Mouse (Mus musculus) heart, embryonic 13.5 days (tissue): Measurements from ENCODE around the gene Usmg5. TPM values are rescaled to one million over a fixed set of nuclear protein-coding genes. Genes with fewer than 3 reads are reported as not detected.

Experiments used
- ATAC-seq: fragments of 200-750 bp; cut with Nextera tagmentation; 2 replicates; pipeline ENCODE4 v1.8.0; 2017; ENCODE audit warnings: moderate TSS enrichment; ENCODE audit not compliant: insufficient number of reproducible peaks, low FRiP score, low TSS enrichment; ENCODE audit errors: extremely low read depth
- H3K27ac ChIP-seq: fragments of 300-500 bp; sonication (generic); replicated peaks from 2 replicates; pipeline ENCODE4 v1.5.1; 2015; ENCODE audit warnings: moderate library complexity, mild to moderate bottlenecking, inconsistent platforms
- H3K27me3 ChIP-seq: fragments of 300-500 bp; sonication (generic); replicated peaks from 2 replicates; pipeline ENCODE4 v1.6.1; 2015; ENCODE audit warnings: mild to moderate bottlenecking, inconsistent platforms
- H3K36me3 ChIP-seq: fragments of 300-500 bp; sonication (generic); 2 replicates; pipeline ENCODE4 v1.6.1; 2015; ENCODE audit warnings: mild to moderate bottlenecking, inconsistent platforms
- H3K4me1 ChIP-seq: fragments of 300-500 bp; sonication (generic); 2 replicates; pipeline ENCODE4 v1.6.1; 2015; ENCODE audit warnings: inconsistent platforms
- H3K4me2 ChIP-seq: fragments of 300-500 bp; sonication (generic); 2 replicates; pipeline ENCODE4 v1.6.1; 2015; ENCODE audit warnings: inconsistent platforms, mild to moderate bottlenecking, moderate library complexity
- H3K4me3 ChIP-seq: fragments of 300-500 bp; sonication (generic); 2 replicates; pipeline ENCODE4 v1.5.1; 2015; ENCODE audit warnings: moderate library complexity, mild to moderate bottlenecking, inconsistent platforms
- H3K9ac ChIP-seq: fragments of 300-500 bp; sonication (generic); 2 replicates; pipeline ENCODE4 v1.6.1; 2015; ENCODE audit warnings: inconsistent platforms, mild to moderate bottlenecking, moderate library complexity
- H3K9me3 ChIP-seq: fragments of 300-500 bp; sonication (generic); 2 replicates; pipeline ENCODE4 v1.6.1; 2016; ENCODE audit warnings: inconsistent platforms
- WGBS: fragments of 180-500 bp; shearing (Covaris S2); methylation state at CpG from one replicate; pipeline ENCODE4 v1.1.7; 2015; ENCODE audit warnings: mixed read lengths; 5-methylcytosine and 5-hydroxymethylcytosine counted together
- polyA plus RNA-seq: library from polyadenylated mRNA; unstranded; fragments of >200 nt; fragmentation: Nextera tagmentation; extraction: Ambion mirVana; gene quantifications from 2 replicates; pipeline ENCODE4 v1.2.1, GENCODE M21; 2015

Usmg5 gene
- polyA plus RNA-seq, 1 experiment from 2014 or later = 2,381 TPM

DNA sequence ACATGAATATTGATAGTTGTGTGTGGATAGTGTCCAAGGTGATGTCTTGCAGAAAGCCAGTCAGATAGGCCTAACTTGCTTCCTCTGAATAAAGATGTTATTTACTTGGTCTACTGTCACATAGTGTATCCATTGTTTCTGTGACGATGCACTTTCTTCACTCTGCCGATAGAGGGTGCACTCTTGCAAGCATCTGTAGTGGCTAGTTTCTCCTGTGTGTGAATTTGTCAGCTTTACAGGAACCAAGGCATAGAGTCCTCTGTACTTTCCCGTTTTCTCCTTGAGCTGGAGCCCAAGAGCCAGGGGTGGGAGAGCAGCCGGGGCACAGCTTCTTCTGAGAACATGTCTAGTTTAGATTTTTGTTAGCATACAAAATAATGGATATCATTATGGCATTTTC is 30.6 kb upstream of the Usmg5 start:
- no peak overlapping the region for H3K9ac ChIP-seq
- H3K36me3 ChIP-seq = peaks cover 81% of the 10 kb centered on the region
- no peak overlapping the region for H3K4me3 ChIP-seq
- no peaks in the 10 kb centered on the region for H3K27me3 ChIP-seq
- no peak overlapping the region for H3K27ac ChIP-seq
- 47% methylated on average over 4 of the region's 4 CpGs for WGBS
- ATAC-seq = no peak
- H3K9me3 ChIP-seq = no peaks in the 10 kb centered on the region
- H3K4me1 ChIP-seq = peaks cover 18% of the 10 kb centered on the region
- H3K4me2 ChIP-seq = no peak overlapping the region

GRCm38 (mm10) chr19:47118634-47119033 is 28.2 kb upstream of the Usmg5 start:
- H3K4me2 ChIP-seq = no peak overlapping the region
- H3K36me3 ChIP-seq = peaks cover 86% of the 10 kb centered on the region

GRCm38 (mm10) chr19:47104641-47105271 is 14.3 kb upstream of the Usmg5 start:
- 80% methylated on average over 9 of the region's 9 CpGs for WGBS
- Histone ChIP-seq H3K9ac (no peak overlapping the region), H3K36me3 (peaks cover 100% of the 10 kb centered on the region), H3K4me1 (no peaks in the 10 kb centered on the region), H3K27me3 (no peaks in the 10 kb centered on the region), H3K9me3 (no peaks in the 10 kb centered on the region), H3K4me3 (no peak overlapping the region), H3K4me2 (no peak overlapping the region), H3K27ac (no peak overlapping the region)
- ATAC-seq = no peak

More at GRCm38 (mm10) chr19:47118634-47119033, 28.2 kb upstream of the Usmg5 start:
- Histone ChIP-seq H3K27me3 (no peaks in the 10 kb centered on the region), H3K9ac (no peak overlapping the region), H3K4me1 (peaks cover 12% of the 10 kb centered on the region; the same call in 1 of the 2 replicates), H3K4me3 (no peak overlapping the region), H3K27ac (no peak overlapping the region), H3K9me3 (no peaks in the 10 kb centered on the region)
- no peak for ATAC-seq
- WGBS = 77% methylated on average over 2 of the region's 2 CpGs

- H3K9me3 ChIP-seq = no peaks in the 10 kb centered on the region
- no peak overlapping the region for H3K27ac ChIP-seq
- no peak overlapping the region for H3K9ac ChIP-seq
- H3K4me2 ChIP-seq = no peak overlapping the region
- H3K4me3 ChIP-seq = no peak overlapping the region
- WGBS = 72% methylated on average over 5 of the region's 5 CpGs
- ATAC-seq = no peak
- no peaks in the 10 kb centered on the region for H3K27me3 ChIP-seq
- no peaks in the 10 kb centered on the region for H3K4me1 ChIP-seq
- peaks cover 100% of the 10 kb centered on the region for H3K36me3 ChIP-seq
Measured at GRCm38 (mm10) chr19:47101080-47101479, 10.6 kb upstream of the Usmg5 start.

- H3K9me3 ChIP-seq = no peaks in the 10 kb centered on the region
- H3K27me3 ChIP-seq = no peaks in the 10 kb centered on the region
- H3K4me2 ChIP-seq = peak overlapping the region; percentile 69
- peak overlapping the region; percentile 90 for H3K4me3 ChIP-seq
- no peak for ATAC-seq
- peak overlapping the region; percentile 94 for H3K27ac ChIP-seq
- peaks cover 58% of the 10 kb centered on the region for H3K36me3 ChIP-seq
- H3K4me1 ChIP-seq = peaks cover 30% of the 10 kb centered on the region
- WGBS = 1% methylated on average over 36 of the region's 36 CpGs
- H3K9ac ChIP-seq = peak overlapping the region; percentile 99
Measured at GRCm38 (mm10) chr19:47089718-47090525, 525 bp downstream of the Usmg5 start.

DNA sequence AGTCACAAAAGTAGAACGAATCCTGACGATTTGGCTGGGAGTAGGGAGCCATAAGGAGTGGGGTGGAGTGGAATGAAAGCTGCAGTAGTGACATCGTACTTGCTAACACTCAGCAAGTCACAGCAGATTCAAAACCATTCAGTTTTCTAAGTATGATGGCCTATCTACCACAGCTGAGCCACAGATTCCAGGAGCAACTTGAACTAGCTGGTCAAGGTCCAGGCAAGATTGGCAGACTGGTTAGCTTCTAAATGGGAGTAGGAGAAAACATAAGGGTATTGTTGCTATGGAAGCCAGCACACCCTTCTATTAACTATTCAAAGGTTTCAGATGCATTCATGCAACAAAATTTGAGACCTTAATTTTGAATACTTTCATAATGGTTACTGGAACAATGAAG is 2.2 kb downstream of the Usmg5 start:
- Histone ChIP-seq H3K4me3 (peak overlapping the region; percentile 90; the same call in 1 of the 2 replicates), H3K36me3 (peaks cover 58% of the 10 kb centered on the region), H3K4me2 (peak overlapping the region; percentile 69), H3K27me3 (no peaks in the 10 kb centered on the region), H3K4me1 (peaks cover 30% of the 10 kb centered on the region), H3K9ac (peak overlapping the region; percentile 99), H3K9me3 (no peaks in the 10 kb centered on the region), H3K27ac (no peak overlapping the region)
- no peak for ATAC-seq
- 66% methylated on average over 3 of the region's 3 CpGs for WGBS

- Histone ChIP-seq H3K9me3 (no peaks in the 10 kb centered on the region), H3K4me3 (peak overlapping the region; percentile 96), H3K9ac (peak overlapping the region; percentile 97), H3K27me3 (no peaks in the 10 kb centered on the region), H3K36me3 (peaks cover 30% of the 10 kb centered on the region), H3K27ac (peak overlapping the region; percentile 90), H3K4me2 (peak overlapping the region; percentile 88), H3K4me1 (peaks cover 17% of the 10 kb centered on the region)
- peak; percentile 90 for ATAC-seq
- WGBS = under 1% methylated on average over 72 of the region's 72 CpGs
Measured at GRCm38 (mm10) chr19:47067924-47068611, 22.4 kb downstream of the Usmg5 start.

DNA sequence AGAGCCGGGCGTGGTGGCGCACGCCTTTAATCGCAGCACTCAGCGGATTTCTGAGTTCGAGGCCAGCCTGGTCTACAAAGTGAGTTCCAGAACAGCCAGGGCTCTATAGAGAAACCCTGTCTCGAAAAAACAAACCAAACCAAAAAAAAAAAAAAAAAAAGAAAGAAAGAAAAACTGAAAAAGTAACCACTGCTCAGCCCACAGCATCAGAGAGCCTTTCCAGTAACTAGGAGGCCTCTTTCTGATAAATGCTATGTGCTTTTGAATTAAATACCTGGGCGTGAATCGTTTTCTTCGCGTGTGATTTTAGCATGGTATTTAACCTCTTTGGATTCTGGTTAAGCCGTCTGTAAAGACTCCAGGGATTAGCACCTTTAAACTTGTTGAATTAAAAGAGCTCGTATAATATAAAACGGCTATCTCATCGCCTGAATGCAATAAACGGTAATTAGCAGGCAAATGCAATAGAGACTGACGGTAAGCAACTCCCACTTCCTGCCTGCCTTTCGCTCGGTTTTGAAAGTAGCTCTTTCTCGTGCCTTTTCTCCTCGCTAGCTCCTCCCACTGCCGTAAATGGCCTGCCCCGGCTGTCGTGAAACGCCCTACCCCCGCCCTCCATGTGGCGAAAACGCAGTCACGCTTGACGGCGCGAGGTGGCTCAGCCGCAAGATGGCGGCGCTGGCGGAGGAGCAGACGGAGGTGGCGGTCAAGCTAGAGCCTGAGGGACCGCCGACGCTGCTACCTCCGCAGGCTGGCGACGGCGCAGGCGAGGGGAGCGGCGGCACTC is 23.2 kb downstream of the Usmg5 start, which contains the start of gene Taf5:
Gene Taf5, plus strand, starts transcription at position 651 of the 787 bp plus-strand sequence.
- 10% methylated on average over 49 of the region's 49 CpGs for WGBS
- Histone ChIP-seq H3K36me3 (peaks cover 22% of the 10 kb centered on the region), H3K4me1 (peaks cover 17% of the 10 kb centered on the region), H3K27ac (peak within 1 kb of the TSS; percentile 90), H3K9ac (peak within 1 kb of the TSS; percentile 97), H3K27me3 (no peaks in the 10 kb centered on the region), H3K4me3 (peak within 1 kb of the TSS; percentile 96), H3K4me2 (peak within 1 kb of the TSS; percentile 88), H3K9me3 (no peaks in the 10 kb centered on the region)
- ATAC-seq = peak; percentile 69; the same call in 1 of the 2 replicates

DNA sequence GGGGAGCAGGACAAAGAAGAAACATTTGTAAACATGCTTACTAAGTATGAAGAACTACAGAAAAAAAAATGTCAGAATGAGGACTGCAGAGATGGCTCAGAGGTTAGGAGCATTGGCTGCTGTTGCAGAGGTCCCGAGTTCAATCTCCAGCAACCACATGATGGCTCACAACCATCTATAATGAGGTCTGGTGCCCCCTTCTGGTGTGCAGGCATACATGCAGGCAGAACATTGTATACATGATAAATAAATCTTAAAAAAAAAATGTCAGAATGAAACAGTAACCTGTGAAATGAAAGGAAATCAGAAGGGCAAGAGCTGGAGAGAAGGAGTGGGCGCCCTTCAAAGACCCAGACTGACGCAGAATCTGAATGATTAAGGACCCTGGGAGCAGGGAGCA is 24.6 kb downstream of the Usmg5 start:
- WGBS = 81% methylated on average over 3 of the region's 3 CpGs
- no peak overlapping the region for H3K27ac ChIP-seq
- no peaks in the 10 kb centered on the region for H3K9me3 ChIP-seq
- no peak overlapping the region for H3K4me2 ChIP-seq
- no peak overlapping the region for H3K9ac ChIP-seq
- H3K27me3 ChIP-seq = no peaks in the 10 kb centered on the region
- H3K4me1 ChIP-seq = peaks cover 17% of the 10 kb centered on the region
- ATAC-seq = no peak
- H3K36me3 ChIP-seq = peaks cover 7% of the 10 kb centered on the region
- no peak overlapping the region for H3K4me3 ChIP-seq

DNA sequence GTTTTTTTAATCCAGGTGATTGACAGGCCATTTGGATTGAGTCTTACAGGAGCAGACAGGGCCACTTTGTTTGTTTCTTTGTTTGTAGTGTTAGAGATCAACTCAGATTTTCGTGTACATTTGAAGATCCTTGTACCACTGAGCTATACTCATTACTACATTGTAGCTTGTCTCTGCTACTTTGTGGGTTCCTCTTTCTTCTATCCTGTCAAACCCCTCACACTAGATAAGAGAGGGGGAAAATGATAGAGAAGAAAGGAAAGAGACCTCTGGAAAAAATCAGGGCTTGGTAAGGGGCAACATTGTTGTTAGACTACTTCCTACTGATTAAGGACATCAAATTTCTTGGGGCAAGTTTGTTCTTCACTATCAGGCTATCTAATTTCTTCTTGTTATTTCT is 32.8 kb downstream of the Usmg5 start:
- Histone ChIP-seq H3K27ac (no peak overlapping the region), H3K4me2 (no peak overlapping the region), H3K4me3 (no peak overlapping the region), H3K4me1 (no peaks in the 10 kb centered on the region), H3K36me3 (no peaks in the 10 kb centered on the region), H3K27me3 (no peaks in the 10 kb centered on the region), H3K9me3 (no peaks in the 10 kb centered on the region), H3K9ac (no peak overlapping the region)
- ATAC-seq = no peak
- 67% methylated on average over 1 of the region's 1 CpGs for WGBS

DNA sequence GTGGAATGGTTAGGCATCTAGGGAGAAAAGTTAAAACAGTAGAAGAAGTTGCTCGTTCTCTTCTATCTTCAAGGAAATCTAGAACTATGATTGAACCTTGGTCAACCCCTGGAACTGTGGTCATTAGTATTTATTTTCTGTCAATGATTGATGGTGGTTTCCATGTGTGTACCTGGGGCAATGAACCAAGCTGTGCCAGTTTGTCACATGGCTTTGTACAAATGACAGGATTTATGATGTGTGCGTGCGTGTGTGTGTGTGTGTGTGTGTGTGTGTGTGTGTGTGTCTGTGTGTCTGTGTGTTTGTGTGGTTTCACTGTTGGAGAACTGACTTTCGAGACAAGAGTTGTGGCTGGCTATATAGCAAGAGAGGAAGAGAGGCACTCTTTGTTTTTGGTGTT is 37.0 kb downstream of the Usmg5 start:
- 78% methylated on average over 4 of the region's 4 CpGs for WGBS

More for the DNA sequence above, 37.0 kb downstream of the Usmg5 start:
- H3K4me2 ChIP-seq = no peak overlapping the region
- no peaks in the 10 kb centered on the region for H3K27me3 ChIP-seq
- H3K4me3 ChIP-seq = no peak overlapping the region
- no peak overlapping the region for H3K9ac ChIP-seq
- H3K9me3 ChIP-seq = no peaks in the 10 kb centered on the region
- no peak for ATAC-seq
- H3K4me1 ChIP-seq = peaks cover 16% of the 10 kb centered on the region
- no peak overlapping the region for H3K27ac ChIP-seq
- no peaks in the 10 kb centered on the region for H3K36me3 ChIP-seq
